Mouse (Mus musculus): ENCODE measurements around the gene Ttc9b. TPM values are rescaled to one million over a fixed set of nuclear protein-coding genes. Genes with fewer than 3 reads are reported as not detected.

Gene Ttc9b
- polyA plus RNA-seq, 1 experiment from 2014 or later: 0.11 TPM

Other genes with a start within 250 kb of the Ttc9b start
- 0.31 and 0.40 TPM in 2 replicates for gene Sptbn4, start 206.2 kb upstream of the Ttc9b start, polyA plus RNA-seq (2015; fragmentation: Nextera tagmentation; extraction: Ambion mirVana)
- gene Blvrb, start 205.9 kb upstream of the Ttc9b start, polyA plus RNA-seq (2015; fragmentation: Nextera tagmentation; extraction: Ambion mirVana): 50.8 and 54.6 TPM in 2 replicates
- 27.5 and 32.5 TPM in 2 replicates for gene Sertad3, start 180.1 kb upstream of the Ttc9b start, polyA plus RNA-seq (2015; fragmentation: Nextera tagmentation; extraction: Ambion mirVana)
- 42.3 and 45.8 TPM in 2 replicates for gene Sertad1, start 167.0 kb upstream of the Ttc9b start, polyA plus RNA-seq (2015; fragmentation: Nextera tagmentation; extraction: Ambion mirVana)
- 4.9 and 5.1 TPM in 2 replicates for gene Prx, start 154.6 kb upstream of the Ttc9b start, polyA plus RNA-seq (2015; fragmentation: Nextera tagmentation; extraction: Ambion mirVana)
- gene Hipk4, start 130.6 kb upstream of the Ttc9b start, polyA plus RNA-seq (2015; fragmentation: Nextera tagmentation; extraction: Ambion mirVana): 0.70 and 0.73 TPM in 2 replicates
- 121 and 122 TPM in 2 replicates for gene Pld3, start 100.7 kb upstream of the Ttc9b start, polyA plus RNA-seq (2015; fragmentation: Nextera tagmentation; extraction: Ambion mirVana)
- 25.1 and 30.4 TPM in 2 replicates for gene 2310022A10Rik, start 100.7 kb upstream of the Ttc9b start, polyA plus RNA-seq (2015; fragmentation: Nextera tagmentation; extraction: Ambion mirVana)
- 110 and 112 TPM in 2 replicates for gene Akt2, start 62.4 kb upstream of the Ttc9b start, polyA plus RNA-seq (2015; fragmentation: Nextera tagmentation; extraction: Ambion mirVana)
- 4.6 and 7.1 TPM in 2 replicates for gene Map3k10, start 20.7 kb downstream of the Ttc9b start, polyA plus RNA-seq (2015; fragmentation: Nextera tagmentation; extraction: Ambion mirVana)
- 4.0 and 5.4 TPM in 2 replicates for gene Zfp607b, start 35.4 kb downstream of the Ttc9b start, polyA plus RNA-seq (2015; fragmentation: Nextera tagmentation; extraction: Ambion mirVana)
- 36.8 and 45.6 TPM in 2 replicates for gene Zfp60, start 77.5 kb downstream of the Ttc9b start, polyA plus RNA-seq (2015; fragmentation: Nextera tagmentation; extraction: Ambion mirVana)
- 1.8 and 2.5 TPM in 2 replicates for gene Zfp626, start 153.3 kb downstream of the Ttc9b start, polyA plus RNA-seq (2015; fragmentation: Nextera tagmentation; extraction: Ambion mirVana)
- 9.1 and 9.6 TPM in 2 replicates for gene Zfp59, start 184.7 kb downstream of the Ttc9b start, polyA plus RNA-seq (2015; fragmentation: Nextera tagmentation; extraction: Ambion mirVana)
- gene Zfp607a, start 203.6 kb downstream of the Ttc9b start, polyA plus RNA-seq (2015; fragmentation: Nextera tagmentation; extraction: Ambion mirVana): 3.9 and 4.7 TPM in 2 replicates

Data from kidney, embryonic 16.5 days (tissue).